Mouse (Mus musculus) kidney, adult 2 months (tissue): ENCODE measurements around the gene Zbtb20. TPM values are rescaled to one million over a fixed set of nuclear protein-coding genes. Genes with fewer than 3 reads are reported as not detected.
A peak's percentile ranks its signal among the peaks of the same experiment; 100 is the strongest.

Source experiments
- DNase-seq: peaks from one replicate; pipeline ENCODE4 v3.0.0; 2021
- H3K27ac ChIP-seq: fragments of 200-500 bp; 2 replicates; pipeline ENCODE4 v1.5.1; 2012; ENCODE audit warnings: low read depth, low read length, control low read depth, inconsistent platforms; ENCODE audit not compliant: insufficient read depth
- H3K27me3 ChIP-seq: fragments of 200-500 bp; replicated peaks from 2 replicates; pipeline ENCODE4 v1.6.1; 2012; ENCODE audit warnings: mild to moderate bottlenecking, moderate library complexity, low read length, inconsistent platforms; ENCODE audit not compliant: control insufficient read depth, insufficient read depth
- H3K36me3 ChIP-seq: fragments of 200-500 bp; 2 replicates; pipeline ENCODE4 v1.6.1; 2012; ENCODE audit warnings: mild to moderate bottlenecking, moderate library complexity, low read length, inconsistent platforms; ENCODE audit not compliant: control insufficient read depth, insufficient read depth
- H3K4me1 ChIP-seq: fragments of 200-500 bp; 2 replicates; pipeline ENCODE4 v1.6.1; 2011; ENCODE audit warnings: low read length; ENCODE audit not compliant: control insufficient read depth, insufficient read depth
- H3K4me3 ChIP-seq: fragments of 200-500 bp; 2 replicates; pipeline ENCODE4 v1.5.1; 2011; ENCODE audit warnings: mild to moderate bottlenecking, low read depth, low read length, control low read depth; ENCODE audit not compliant: insufficient read depth
- CTCF ChIP-seq: fragments of 200-500 bp; conservative IDR thresholded peaks from 2 replicates; pipeline ENCODE4 v1.5.1; 2011; ENCODE audit warnings: low read depth, mild to moderate bottlenecking, control low read depth, low read length, moderate library complexity, mixed read lengths; ENCODE audit not compliant: insufficient read depth, insufficient read length
- POLR2A ChIP-seq: fragments of 200-500 bp; IDR thresholded peaks from one replicate; pipeline ENCODE4 v1.6.1; 2011; ENCODE audit warnings: low read depth, low read length, control low read depth
- WGBS: fragments of 180-500 bp; shearing (Covaris S2); methylation state at CpG from one replicate; pipeline ENCODE4 v1.1.7; 2018; 5-methylcytosine and 5-hydroxymethylcytosine counted together
- polyA plus RNA-seq: library from polyadenylated mRNA; depleted of rRNA; stranded (reverse); fragments of >200 nt; gene quantifications from 2 replicates; pipeline ENCODE4 v1.2.3, GENCODE M21; 2012

Zbtb20 gene
- polyA plus RNA-seq, 1 experiment = 25.1 TPM

- 96% methylated on average over 3 of the region's 3 CpGs for WGBS
- no peak overlapping the region for H3K27ac ChIP-seq
- H3K4me1 ChIP-seq = peaks cover 4% of the 10 kb centered on the region; the same call in 1 of the 2 replicates
- DNase-seq = no peak
- H3K27me3 ChIP-seq = no peaks in the 10 kb centered on the region
- TF ChIP-seq CTCF (no peak), POLR2A (no peak)
- H3K36me3 ChIP-seq = no peaks in the 10 kb centered on the region
- no peak overlapping the region for H3K4me3 ChIP-seq
These were observed 658.4 kb downstream of the Zbtb20 start for GRCm38 (mm10) chr16:43534103-43534502.

GRCm38 (mm10) chr16:43535912-43536311 is 660.2 kb downstream of the Zbtb20 start:
- H3K27me3 ChIP-seq = no peaks in the 10 kb centered on the region
- TF ChIP-seq CTCF (no peak), POLR2A (no peak)
- no peak overlapping the region for H3K4me3 ChIP-seq
- no peak for DNase-seq
- no peak overlapping the region for H3K27ac ChIP-seq
- 46% methylated on average over 1 of the region's 1 CpGs for WGBS
- peaks cover 4% of the 10 kb centered on the region; the same call in 1 of the 2 replicates for H3K4me1 ChIP-seq
- no peaks in the 10 kb centered on the region for H3K36me3 ChIP-seq

- no peaks in the 10 kb centered on the region for H3K27me3 ChIP-seq
- no peaks in the 10 kb centered on the region for H3K36me3 ChIP-seq
- H3K27ac ChIP-seq = no peak overlapping the region
- DNase-seq = no peak
- H3K4me3 ChIP-seq = no peak overlapping the region
- 52% methylated on average over 7 of the region's 7 CpGs for WGBS
- H3K4me1 ChIP-seq = peaks cover 4% of the 10 kb centered on the region; the same call in 1 of the 2 replicates
- no peak for TF ChIP-seq CTCF
- TF ChIP-seq POLR2A = no peak
These were observed 661.5 kb downstream of the Zbtb20 start for GRCm38 (mm10) chr16:43537163-43537562.

DNA sequence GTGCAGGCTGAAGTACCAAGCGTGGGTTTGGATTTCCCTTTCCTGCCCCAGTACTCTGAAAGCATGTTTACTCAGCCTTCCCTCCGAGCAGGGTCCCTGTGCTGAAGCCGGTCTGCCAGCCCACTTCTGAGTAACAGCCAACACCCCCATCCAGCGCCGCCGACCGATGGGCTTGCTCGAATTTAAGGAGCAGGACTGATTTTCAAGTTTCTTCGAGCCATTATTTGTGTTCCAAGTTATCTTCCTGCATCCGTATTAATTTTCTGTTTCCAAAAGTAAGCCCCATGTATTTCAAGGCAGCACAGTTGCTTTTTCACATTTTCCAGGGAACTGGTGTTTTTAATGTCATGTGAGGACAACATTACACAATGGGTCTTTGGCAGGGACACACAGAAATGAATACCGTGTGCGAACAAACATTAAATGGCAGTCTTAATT is 664.0 kb downstream of the Zbtb20 start:
- 57% methylated on average over 12 of the region's 12 CpGs for WGBS
- peak; percentile 59 for DNase-seq
- Histone ChIP-seq H3K27me3 (no peaks in the 10 kb centered on the region), H3K27ac (peak overlapping the region; percentile 15), H3K4me1 (0 out of 2 replicates have a peak, but pooled peaks cover 4% of the 10 kb centered on the region), H3K4me3 (no peak overlapping the region), H3K36me3 (no peaks in the 10 kb centered on the region)
- TF ChIP-seq CTCF (no peak), POLR2A (no peak)

DNA sequence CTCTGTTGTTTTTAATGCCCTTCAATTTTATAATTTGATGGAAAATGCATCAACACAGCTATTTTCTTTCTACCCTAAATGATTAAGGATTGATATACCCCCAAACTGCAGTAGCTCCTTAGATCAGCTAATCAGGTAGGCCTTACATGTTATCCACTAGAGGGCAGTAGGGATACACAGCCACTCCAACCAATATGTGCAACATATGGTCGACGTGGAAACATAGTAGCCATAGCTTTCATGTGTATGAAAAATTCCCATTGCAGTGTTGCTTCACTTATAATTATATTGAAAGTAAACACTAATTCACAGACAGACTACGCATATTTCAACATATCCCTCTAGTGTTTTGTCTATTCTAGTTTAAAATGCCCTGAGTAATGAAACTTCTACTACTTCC is 664.4 kb downstream of the Zbtb20 start:
- WGBS = 27% methylated on average over 3 of the region's 3 CpGs
- DNase-seq = peak; percentile 52

GRCm38 (mm10) chr16:43540546-43541167 is 665.0 kb downstream of the Zbtb20 start:
- DNase-seq = peak; percentile 38
- TF ChIP-seq CTCF (no peak), POLR2A (no peak)
- WGBS = 80% methylated on average over 10 of the region's 10 CpGs
- H3K4me3 ChIP-seq = no peak overlapping the region
- H3K27me3 ChIP-seq = no peaks in the 10 kb centered on the region
- no peak overlapping the region for H3K27ac ChIP-seq
- H3K4me1 ChIP-seq = peaks cover 11% of the 10 kb centered on the region; the same call in 1 of the 2 replicates
- no peaks in the 10 kb centered on the region for H3K36me3 ChIP-seq

More for the DNA sequence above, 664.4 kb downstream of the Zbtb20 start:
- TF ChIP-seq CTCF = peak; percentile 24; the same call in 1 of the 2 replicates
- no peak for TF ChIP-seq POLR2A
- Histone ChIP-seq H3K36me3 (no peaks in the 10 kb centered on the region), H3K27me3 (no peaks in the 10 kb centered on the region), H3K4me1 (0 out of 2 replicates have a peak, but pooled peaks cover 8% of the 10 kb centered on the region), H3K4me3 (no peak overlapping the region), H3K27ac (no peak overlapping the region)

DNA sequence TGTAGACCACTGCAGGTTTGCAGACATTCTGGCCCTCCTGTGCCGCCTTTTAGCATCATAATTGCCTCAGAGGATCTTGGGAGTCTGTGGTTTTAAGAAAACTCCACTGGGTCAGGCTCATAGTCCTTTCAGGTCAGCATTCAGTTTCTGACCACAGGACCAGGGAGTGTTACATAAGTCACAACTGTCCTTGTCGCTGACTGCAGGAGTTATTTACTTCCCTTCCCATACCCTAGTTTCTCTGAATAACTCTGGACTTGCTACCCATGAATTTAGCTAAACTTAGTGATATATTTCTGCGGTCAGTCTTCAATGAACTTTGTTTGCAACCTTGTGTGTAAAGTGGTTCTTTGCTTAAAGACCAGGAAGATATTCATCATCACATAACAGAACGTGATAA is 669.6 kb downstream of the Zbtb20 start:
- peaks cover 30% of the 10 kb centered on the region for H3K4me1 ChIP-seq
- DNase-seq = peak; percentile 60
- no peak overlapping the region for H3K4me3 ChIP-seq
- no peaks in the 10 kb centered on the region for H3K36me3 ChIP-seq
- TF ChIP-seq POLR2A = no peak
- TF ChIP-seq CTCF = no peak
- peak overlapping the region; percentile 37 for H3K27ac ChIP-seq
- H3K27me3 ChIP-seq = no peaks in the 10 kb centered on the region
- 56% methylated on average over 4 of the region's 4 CpGs for WGBS
